Mouse (Mus musculus) C2C12 (cell line): ENCODE results near the gene S1pr3. TPM values are rescaled to one million over a fixed set of nuclear protein-coding genes. Genes with fewer than 3 reads are reported as not detected.

ENCODE experiments used
- H3K27me3 ChIP-seq: one replicate; pipeline ENCODE4 v1.6.1; 2011; ENCODE audit not compliant: control insufficient read depth, insufficient read depth, insufficient read length
- H3K36me3 ChIP-seq: one replicate; pipeline ENCODE4 v1.6.1; 2011; ENCODE audit not compliant: control insufficient read depth, insufficient read depth
- H3K4me3 ChIP-seq: one replicate; pipeline ENCODE4 v1.5.1; 2011; ENCODE audit warnings: mild to moderate bottlenecking, control low read depth; ENCODE audit not compliant: poor library complexity, insufficient read depth, severe bottlenecking
- H3K79me2 ChIP-seq: one replicate; pipeline ENCODE4 v1.6.1; 2011; ENCODE audit not compliant: control insufficient read depth, insufficient read depth
- H3K79me3 ChIP-seq: one replicate; pipeline ENCODE4 v1.6.1; 2011; ENCODE audit warnings: low read depth, control low read depth
- H3ac ChIP-seq: one replicate; pipeline ENCODE3; 2011; ENCODE audit warnings: low read depth; ENCODE audit not compliant: control insufficient read depth, insufficient read length
- CEBPB ChIP-seq: IDR thresholded peaks from one replicate; pipeline ENCODE4 v1.6.1; 2011; ENCODE audit warnings: low read depth, mild to moderate bottlenecking, control low read depth, moderate library complexity
- CTCF ChIP-seq: IDR thresholded peaks from one replicate; pipeline ENCODE4 v1.5.1; 2011; ENCODE audit not compliant: control insufficient read depth, insufficient read depth, insufficient read length
- FOSL1 ChIP-seq: IDR thresholded peaks from one replicate; pipeline ENCODE4 v1.8.0; 2011; ENCODE audit warnings: mild to moderate bottlenecking, low read length; ENCODE audit not compliant: poor library complexity, insufficient read depth, severe bottlenecking
- MAX ChIP-seq: IDR thresholded peaks from one replicate; pipeline ENCODE4 v1.6.1; 2011; ENCODE audit warnings: mild to moderate bottlenecking, control low read depth
- MYOD1 ChIP-seq: IDR thresholded peaks from one replicate; pipeline ENCODE4 v1.6.1; 2011; ENCODE audit warnings: low read depth; ENCODE audit not compliant: control insufficient read depth, insufficient read length
- MYOG ChIP-seq: IDR thresholded peaks from one replicate; pipeline ENCODE4 v1.6.1; 2011; ENCODE audit not compliant: control insufficient read depth, insufficient read length; ENCODE audit errors: extremely low read depth
- USF1 ChIP-seq: IDR thresholded peaks from one replicate; pipeline ENCODE4 v1.6.1; 2011; ENCODE audit warnings: low read depth, mild to moderate bottlenecking, control low read depth, moderate library complexity
- polyA plus RNA-seq: library from polyadenylated mRNA; unstranded; fragments of >200 nt; fragmentation: generic; extraction: Trizol; gene quantifications from one replicate; pipeline ENCODE4 v1.2.1, GENCODE M21; 2012; ENCODE audit warnings: missing spikeins

S1pr3 gene
- polyA plus RNA-seq, 1 experiment = 15.0 TPM

- TF ChIP-seq FOSL1 = no peak
- TF ChIP-seq MYOD1 = no peak
- TF ChIP-seq USF1 = no peak
- no peak for TF ChIP-seq CTCF
- no peak for TF ChIP-seq CEBPB
- TF ChIP-seq MAX = no peak
- no peak for TF ChIP-seq MYOG
- Histone ChIP-seq H3ac (no peak overlapping the region), H3K27me3 (peaks cover 9% of the 10 kb centered on the region)
Observed at GRCm38 (mm10) chr13:51437105-51438085, 29.0 kb downstream of the S1pr3 start.

GRCm38 (mm10) chr13:51442922-51443321 is 34.5 kb downstream of the S1pr3 start:
- H3K4me3 ChIP-seq = no peak overlapping the region
- H3ac ChIP-seq = no peak overlapping the region
- H3K79me2 ChIP-seq = no peaks in the 10 kb centered on the region
- H3K79me3 ChIP-seq = no peaks in the 10 kb centered on the region
- peaks cover 10% of the 10 kb centered on the region for H3K27me3 ChIP-seq
- no peak for TF ChIP-seq CTCF
- TF ChIP-seq MYOD1 = no peak
- no peak for TF ChIP-seq FOSL1
- no peak for TF ChIP-seq USF1
- no peak for TF ChIP-seq MYOG
- no peak for TF ChIP-seq CEBPB
- TF ChIP-seq MAX = no peak
- H3K36me3 ChIP-seq = no peaks in the 10 kb centered on the region

More at GRCm38 (mm10) chr13:51437105-51438085, 29.0 kb downstream of the S1pr3 start:
- no peaks in the 10 kb centered on the region for H3K79me3 ChIP-seq
- no peaks in the 10 kb centered on the region for H3K36me3 ChIP-seq
- H3K4me3 ChIP-seq = no peak overlapping the region
- no peaks in the 10 kb centered on the region for H3K79me2 ChIP-seq

GRCm38 (mm10) chr13:51446550-51446949 is 38.1 kb downstream of the S1pr3 start:
- TF ChIP-seq MYOD1 (no peak), MYOG (no peak), USF1 (no peak), FOSL1 (no peak), CEBPB (no peak), CTCF (no peak), MAX (no peak)
- H3K79me2 ChIP-seq = no peaks in the 10 kb centered on the region
- H3K27me3 ChIP-seq = peaks cover 10% of the 10 kb centered on the region
- H3ac ChIP-seq = no peak overlapping the region
- no peaks in the 10 kb centered on the region for H3K36me3 ChIP-seq
- no peak overlapping the region for H3K4me3 ChIP-seq
- no peaks in the 10 kb centered on the region for H3K79me3 ChIP-seq

DNA sequence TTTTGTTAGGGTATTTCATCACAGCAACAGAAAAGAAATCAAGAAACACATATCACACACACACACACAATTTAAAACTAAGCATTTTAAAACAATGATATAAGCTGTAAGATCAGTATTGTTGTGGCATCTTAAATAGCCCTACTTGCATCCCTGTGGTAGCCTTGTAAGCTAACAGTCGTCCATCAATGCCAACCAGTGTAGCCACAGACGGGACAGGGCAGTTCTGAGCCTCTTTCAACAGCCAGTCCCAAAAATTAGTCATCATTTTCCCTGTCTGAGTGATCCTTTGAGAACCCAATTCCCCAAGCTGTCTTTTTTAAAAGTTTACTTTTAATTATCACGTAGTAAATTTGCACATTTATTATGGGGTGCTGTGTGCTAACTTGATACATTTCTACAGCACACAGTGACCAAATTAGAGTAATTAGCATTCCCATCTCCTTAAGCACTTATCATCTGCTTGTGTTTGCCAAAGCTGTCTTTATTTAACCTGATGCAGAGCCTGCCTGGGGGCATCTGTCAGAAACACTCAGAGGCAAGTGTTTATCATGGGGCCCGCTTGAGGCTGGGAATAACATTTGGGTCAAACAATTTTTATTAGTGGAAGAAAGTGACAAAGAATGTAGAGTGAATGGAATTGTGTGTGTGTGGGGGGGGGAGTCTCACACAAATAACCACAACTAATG is 47.9 kb downstream of the S1pr3 start:
- Histone ChIP-seq H3K79me3 (no peaks in the 10 kb centered on the region), H3K36me3 (no peaks in the 10 kb centered on the region), H3K79me2 (no peaks in the 10 kb centered on the region), H3ac (no peak overlapping the region), H3K27me3 (peaks cover 7% of the 10 kb centered on the region), H3K4me3 (no peak overlapping the region)
- TF ChIP-seq CTCF (no peak), CEBPB (no peak)

DNA sequence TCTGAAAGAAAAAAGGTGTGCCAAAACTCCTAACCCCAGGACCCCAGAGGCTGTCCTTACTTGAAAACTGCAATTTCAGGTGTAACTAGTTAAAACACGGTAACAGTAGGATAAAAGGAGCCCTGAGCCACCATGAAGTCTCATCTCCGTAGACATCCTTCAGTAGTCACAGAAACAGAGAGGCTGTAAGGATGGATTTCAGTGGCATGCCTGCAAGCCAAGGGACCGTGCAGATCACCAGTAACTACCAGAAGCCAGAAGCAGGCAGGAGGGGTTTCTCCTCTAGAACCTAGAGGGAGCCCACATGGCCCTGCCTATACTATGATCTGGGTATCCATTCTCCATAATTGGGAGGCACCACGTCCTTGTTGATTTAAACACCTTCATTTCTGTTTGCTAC is 55.9 kb downstream of the S1pr3 start:
- H3K79me2 ChIP-seq = no peaks in the 10 kb centered on the region
- H3K36me3 ChIP-seq = no peaks in the 10 kb centered on the region
- H3K27me3 ChIP-seq = peaks cover 9% of the 10 kb centered on the region
- no peak overlapping the region for H3K4me3 ChIP-seq
- no peak for TF ChIP-seq MAX
- no peak for TF ChIP-seq MYOD1
- no peak for TF ChIP-seq CEBPB
- TF ChIP-seq USF1 = no peak
- TF ChIP-seq MYOG = no peak
- no peak for TF ChIP-seq CTCF
- no peak for TF ChIP-seq FOSL1
- H3K79me3 ChIP-seq = no peaks in the 10 kb centered on the region
- H3ac ChIP-seq = no peak overlapping the region
